Mouse (Mus musculus) neural tube, embryonic 11.5 days (tissue): ENCODE data around the gene Acsm1. TPM values are rescaled to one million over a fixed set of nuclear protein-coding genes. Genes with fewer than 3 reads are reported as not detected.

ENCODE experiments used
- ATAC-seq: fragments of 200-750 bp; cut with Nextera tagmentation; 2 replicates; pipeline ENCODE4 v1.8.0; 2017; ENCODE audit warnings: moderate number of reproducible peaks, mild to moderate bottlenecking, moderate TSS enrichment, moderate library complexity; ENCODE audit not compliant: insufficient read depth, low FRiP score, low TSS enrichment
- DNase-seq: peaks from one replicate; pipeline ENCODE4 v3.0.0-alpha.2; 2015; ENCODE audit warnings: low spot score
- H3K27ac ChIP-seq: fragments of 300-500 bp; sonication (generic); 2 replicates; pipeline ENCODE4 v1.5.1; 2014; ENCODE audit warnings: low read depth, mild to moderate bottlenecking, low read length
- H3K27me3 ChIP-seq: fragments of 300-500 bp; sonication (generic); 2 replicates; pipeline ENCODE4 v1.6.1; 2014; ENCODE audit warnings: mild to moderate bottlenecking, low read length, mixed read lengths; ENCODE audit not compliant: control insufficient read depth, insufficient read depth
- H3K36me3 ChIP-seq: fragments of 300-500 bp; sonication (generic); 2 replicates; pipeline ENCODE4 v1.6.1; 2014; ENCODE audit warnings: mild to moderate bottlenecking, low read length, moderate library complexity, mixed read lengths; ENCODE audit not compliant: control insufficient read depth, insufficient read depth
- H3K4me1 ChIP-seq: fragments of 300-500 bp; sonication (generic); 2 replicates; pipeline ENCODE4 v1.6.1; 2014; ENCODE audit warnings: low read length, mixed read lengths; ENCODE audit not compliant: control insufficient read depth, insufficient read depth
- H3K4me2 ChIP-seq: fragments of 300-500 bp; sonication (generic); 2 replicates; pipeline ENCODE4 v1.6.1; 2014; ENCODE audit warnings: low read depth, mild to moderate bottlenecking, moderate library complexity
- H3K4me3 ChIP-seq: fragments of 300-500 bp; sonication (generic); 2 replicates; pipeline ENCODE4 v1.5.1; 2014; ENCODE audit warnings: low read depth, low read length
- H3K9ac ChIP-seq: fragments of 300-500 bp; sonication (generic); 2 replicates; pipeline ENCODE4 v1.6.1; 2014; ENCODE audit warnings: mild to moderate bottlenecking, low read length
- H3K9me3 ChIP-seq: fragments of 300-500 bp; sonication (generic); 2 replicates; pipeline ENCODE4 v1.6.1; 2016; ENCODE audit warnings: low read length; ENCODE audit not compliant: control insufficient read depth
- WGBS: fragments of 180-500 bp; shearing (Covaris S2); extraction: QIAGEN DNeasy Blood & Tissue Kit; methylation state at CpG from one replicate; pipeline ENCODE4 v1.1.7; 2014; 5-methylcytosine and 5-hydroxymethylcytosine counted together
- polyA plus RNA-seq: library from polyadenylated mRNA; unstranded; fragments of >200 nt; fragmentation: Nextera tagmentation; extraction: Ambion mirVana; gene quantifications from 2 replicates; pipeline ENCODE4 v1.2.1, GENCODE M21; 2014

Acsm1 gene
- polyA plus RNA-seq, 1 experiment from 2014 or later = not detected

- H3K27me3 ChIP-seq = no peaks in the 10 kb centered on the region
- 86% methylated on average over 4 of the region's 4 CpGs for WGBS
Measured at GRCm38 (mm10) chr7:119692302-119692701, 85.5 kb downstream of the Acsm1 start.

DNA sequence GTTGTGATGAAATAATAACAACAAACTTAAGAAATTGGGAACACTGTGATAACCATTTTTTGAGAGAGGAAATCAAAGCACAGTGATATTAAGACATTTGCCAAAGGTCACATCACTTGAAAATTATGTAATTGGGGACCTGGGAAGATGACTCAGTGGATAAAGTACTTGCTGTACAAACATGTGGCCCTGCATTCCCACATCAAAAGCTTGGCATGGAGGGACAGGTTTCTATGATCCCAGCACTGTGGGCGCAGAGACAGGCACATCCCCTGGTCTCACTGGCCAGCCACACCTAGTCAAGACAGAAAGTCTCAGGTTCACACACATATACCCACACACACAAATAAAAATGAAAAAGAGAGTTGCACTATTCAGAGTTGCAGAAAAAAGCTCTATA, 88.1 kb downstream of the Acsm1 start:
- H3K4me2 ChIP-seq = no peak overlapping the region
- WGBS = 94% methylated on average over 1 of the region's 1 CpGs
- H3K4me1 ChIP-seq = no peaks in the 10 kb centered on the region
- no peak for ATAC-seq
- no peaks in the 10 kb centered on the region for H3K27me3 ChIP-seq
- no peak overlapping the region for H3K9ac ChIP-seq
- H3K36me3 ChIP-seq = no peaks in the 10 kb centered on the region
- no peak overlapping the region for H3K27ac ChIP-seq
- no peaks in the 10 kb centered on the region for H3K9me3 ChIP-seq
- no peak for DNase-seq
- no peak overlapping the region for H3K4me3 ChIP-seq

More at GRCm38 (mm10) chr7:119692302-119692701, 85.5 kb downstream of the Acsm1 start:
- ATAC-seq (no peak), DNase-seq (no peak)
- Histone ChIP-seq H3K9me3 (no peaks in the 10 kb centered on the region), H3K36me3 (no peaks in the 10 kb centered on the region), H3K4me2 (no peak overlapping the region), H3K4me3 (no peak overlapping the region), H3K9ac (no peak overlapping the region), H3K27ac (no peak overlapping the region), H3K4me1 (no peaks in the 10 kb centered on the region)

Other genes starting within 250 kb of the Acsm1 start
- gene Gp2, start 147.7 kb upstream of the Acsm1 start, polyA plus RNA-seq = not detected in 2 replicates
- gene Umod, start 127.7 kb upstream of the Acsm1 start, polyA plus RNA-seq = not detected in 2 replicates
- gene Acsm5, start 87.6 kb upstream of the Acsm1 start, polyA plus RNA-seq = not detected in 2 replicates
- 0.45 and 0.47 TPM in 2 replicates for gene Pdilt, start 83.5 kb upstream of the Acsm1 start, polyA plus RNA-seq
- not detected in 2 replicates for gene Acsm2, start 52.7 kb upstream of the Acsm1 start, polyA plus RNA-seq
- not detected in 2 replicates for gene Acsm4, start 83.0 kb downstream of the Acsm1 start, polyA plus RNA-seq
- gene Thumpd1, start 113.8 kb downstream of the Acsm1 start, polyA plus RNA-seq = 98.9 and 106 TPM in 2 replicates
- gene Acsm3, start 153.9 kb downstream of the Acsm1 start, polyA plus RNA-seq = 0.08 and 0.37 TPM in 2 replicates
- 16.3 and 27.3 TPM in 2 replicates for gene Rexo5, start 187.0 kb downstream of the Acsm1 start, polyA plus RNA-seq
- 33.2 and 33.5 TPM in 2 replicates for gene Eri2, start 187.0 kb downstream of the Acsm1 start, polyA plus RNA-seq